Mouse (Mus musculus) T-helper 2 cell (primary cell): ENCODE data around the gene Setd7.

Source experiments
- in situ Hi-C: fragments of 300-600 bp; cut with MboI, MseI; formaldehyde crosslinking; loops from one replicate; pipeline ENCODE4 v1.15.1; 2025; ENCODE audit warnings: high pct_unique_total_duplicates

Setd7 gene

GRCm38 (mm10) chr3:51559594-51560450 lies 857 bp downstream of the Setd7 start:
- in situ Hi-C loops = loop anchor here (5.0 to 10.0 kb wide), 2 partner anchors 82 to 455 kb away; no protein-coding TSS in a partner anchor

- in situ Hi-C loops = loop anchor here (5.0 kb wide), 1 partner anchor 87 kb away; no protein-coding TSS in a partner anchor
These were observed 5.1 kb downstream of the Setd7 start for GRCm38 (mm10) chr3:51555583-51555982.

DNA sequence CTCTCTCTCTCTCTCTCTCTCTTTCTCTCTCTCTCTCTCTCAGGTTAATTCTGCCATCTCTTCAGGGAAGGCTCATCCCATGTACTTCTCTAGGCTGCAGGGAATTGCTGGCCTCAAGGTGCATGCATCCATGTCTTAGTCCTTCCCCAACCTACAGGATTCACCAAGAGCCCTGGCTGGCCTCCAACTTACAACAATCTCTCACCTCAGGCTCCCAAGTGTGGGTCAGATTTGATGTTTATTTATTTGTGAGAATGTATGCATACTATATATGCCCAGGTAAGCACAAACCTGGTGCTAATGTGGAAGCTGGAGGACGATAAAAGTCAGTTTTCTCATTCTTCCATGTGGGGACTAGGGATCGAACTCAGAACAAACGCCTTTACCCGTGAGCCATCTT lies 5.8 kb downstream of the Setd7 start:
- in situ Hi-C loops = loop anchor here (5.0 kb wide), 1 partner anchor 87 kb away; no protein-coding TSS in a partner anchor

- in situ Hi-C loops = no loop called here
These were observed 6.6 kb downstream of the Setd7 start for GRCm38 (mm10) chr3:51554067-51554466.

GRCm38 (mm10) chr3:51553497-51553875 lies 7.2 kb downstream of the Setd7 start:
- in situ Hi-C loops = no loop called here

- in situ Hi-C loops = no loop called here
These were observed 7.7 kb downstream of the Setd7 start for GRCm38 (mm10) chr3:51552841-51553496.

DNA sequence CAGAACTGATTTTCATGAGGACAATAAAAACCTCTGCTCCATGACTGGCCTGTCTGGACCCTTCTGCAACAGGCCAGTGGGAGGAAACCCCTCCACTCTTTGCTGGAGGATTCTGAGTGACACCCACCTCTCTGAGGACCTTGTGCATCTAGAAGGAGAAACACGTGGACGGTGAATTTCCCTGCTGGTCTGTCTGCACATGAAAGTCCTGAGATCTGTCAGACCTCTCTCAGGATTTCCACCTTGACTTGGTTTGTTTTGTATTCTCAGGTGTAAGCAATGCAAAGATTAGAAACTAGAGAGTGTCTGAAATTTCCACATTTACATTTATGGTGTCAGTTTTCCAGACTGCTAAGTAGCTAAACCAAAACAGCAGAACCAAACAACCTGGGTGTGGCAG lies 8.5 kb downstream of the Setd7 start:
- in situ Hi-C loops = no loop called here

DNA sequence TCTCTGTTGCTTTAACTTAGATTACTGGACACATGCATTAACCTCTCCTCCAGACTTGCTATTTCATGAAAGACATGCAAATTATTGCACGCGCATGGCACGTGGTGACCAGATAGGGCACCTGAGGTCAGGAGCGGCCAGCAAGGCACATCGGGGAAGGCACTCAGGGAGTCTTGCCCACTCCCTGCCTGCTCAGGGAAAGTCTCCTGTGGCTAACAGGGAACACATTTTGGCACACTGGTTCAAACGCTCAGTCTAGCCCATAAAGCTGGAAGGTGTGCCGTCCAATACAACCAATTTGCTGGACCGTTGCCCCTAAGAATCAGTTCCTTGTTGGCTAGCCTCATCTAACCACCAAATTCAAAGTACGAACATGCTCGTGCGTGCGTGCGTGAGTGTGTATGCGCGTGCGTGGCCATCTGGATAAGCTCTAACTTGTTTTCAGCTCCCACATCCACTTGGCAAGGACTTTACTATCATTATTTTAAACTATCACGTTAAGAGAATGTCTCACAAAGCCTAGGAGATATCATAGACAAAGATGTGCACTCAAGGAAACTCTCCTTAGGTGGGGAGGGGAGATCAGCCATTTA lies 11.6 kb downstream of the Setd7 start:
- in situ Hi-C loops = no loop called here

GRCm38 (mm10) chr3:51547577-51547976 lies 13.1 kb downstream of the Setd7 start:
- in situ Hi-C loops = no loop called here

DNA sequence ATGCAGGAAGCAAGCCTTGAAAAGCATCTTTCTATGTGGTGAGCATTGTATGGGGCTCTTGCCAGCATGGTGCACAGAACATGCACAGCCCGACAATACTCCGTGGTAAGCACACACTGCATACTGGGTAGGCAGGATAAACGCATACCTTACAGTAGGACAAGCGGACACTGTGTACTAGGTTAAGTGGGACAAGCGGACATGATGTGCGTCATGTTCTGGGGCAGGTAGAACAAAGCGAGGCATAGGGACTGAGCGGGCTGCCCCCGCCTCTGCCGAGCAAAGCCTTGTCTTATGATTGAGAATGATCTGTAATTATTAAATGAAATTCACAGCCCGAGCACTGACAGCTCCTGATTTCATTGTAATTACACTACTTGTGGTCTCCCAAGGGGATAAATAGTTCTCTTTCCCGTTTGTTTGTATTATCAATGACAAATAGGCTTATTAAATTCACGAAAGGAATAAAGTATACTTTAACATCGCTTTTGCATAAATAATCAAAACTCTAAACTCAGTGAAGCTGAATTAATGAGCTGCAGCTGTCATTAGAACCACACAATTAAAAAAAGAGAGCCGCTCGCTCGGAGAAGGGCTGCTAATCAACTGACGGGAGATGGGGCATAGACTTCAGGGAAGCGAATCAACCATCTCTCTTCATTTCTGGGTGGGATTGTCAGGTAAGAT lies 16.1 kb downstream of the Setd7 start:
- in situ Hi-C loops = no loop called here

GRCm38 (mm10) chr3:51540659-51541058 lies 20.0 kb downstream of the Setd7 start:
- in situ Hi-C loops = no loop called here

- in situ Hi-C loops = no loop called here
These were observed 20.9 kb downstream of the Setd7 start for GRCm38 (mm10) chr3:51539567-51540408.

DNA sequence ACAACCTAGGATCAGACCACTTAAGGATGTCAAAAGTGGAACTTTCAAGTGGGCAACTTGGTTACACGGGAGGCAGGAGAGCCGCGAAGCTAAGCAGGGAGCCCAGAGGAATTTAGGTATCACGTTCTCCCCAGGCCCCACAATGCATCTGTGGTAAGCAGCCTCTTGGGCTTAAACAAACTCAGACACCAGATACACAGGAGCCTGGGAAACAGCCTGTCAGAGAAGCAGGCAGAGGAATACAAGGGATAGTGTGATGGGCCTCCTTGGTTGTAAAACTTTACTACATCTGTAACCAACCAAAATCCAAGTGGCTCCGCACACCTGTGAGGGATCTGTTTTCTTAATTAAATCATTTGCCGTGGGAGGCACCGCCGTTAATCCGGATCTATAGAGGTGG lies 26.7 kb downstream of the Setd7 start:
- in situ Hi-C loops = no loop called here

- in situ Hi-C loops = no loop called here
These were observed 27.1 kb downstream of the Setd7 start for GRCm38 (mm10) chr3:51533573-51533972.

GRCm38 (mm10) chr3:51532282-51532620 lies 28.4 kb downstream of the Setd7 start:
- in situ Hi-C loops = no loop called here

DNA sequence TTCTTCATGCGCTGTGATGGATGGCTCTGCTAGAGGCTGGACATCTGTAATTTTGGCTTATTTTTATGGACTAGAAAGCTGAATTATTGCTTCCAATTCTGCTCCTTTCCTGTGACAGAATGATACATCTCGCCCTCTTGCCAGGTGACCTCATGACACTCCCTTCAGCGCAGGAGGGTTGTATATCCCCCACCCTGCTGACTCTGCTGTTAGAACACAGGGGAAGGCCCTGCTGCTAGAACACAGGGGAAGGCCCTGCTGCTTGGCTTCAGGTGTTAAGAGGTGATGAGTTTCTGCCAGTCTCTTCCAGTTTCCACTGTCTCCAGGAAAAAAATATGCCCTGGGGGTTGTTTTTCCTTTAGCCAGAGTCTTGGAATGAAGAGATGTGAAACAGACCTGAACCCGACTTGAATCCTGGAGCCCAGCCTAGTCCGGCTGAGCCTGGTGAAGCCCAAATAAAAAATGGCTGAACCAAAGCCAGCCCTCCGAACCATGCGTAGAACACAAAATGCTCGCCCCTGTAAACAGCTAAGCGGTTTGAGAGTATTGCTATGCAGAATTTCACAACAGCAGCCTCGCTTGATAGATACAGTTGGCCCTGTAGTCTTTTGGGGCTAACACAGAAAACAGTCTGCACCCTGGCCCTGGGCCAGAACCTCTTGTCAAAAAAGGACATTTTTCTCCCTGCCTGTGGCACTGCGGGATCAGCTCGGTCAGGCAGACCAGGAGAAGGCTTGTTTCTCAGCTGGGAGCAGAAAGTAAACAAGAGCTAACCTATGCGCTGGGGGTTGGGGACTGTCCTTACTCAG lies 29.0 kb downstream of the Setd7 start:
- in situ Hi-C loops = no loop called here

DNA sequence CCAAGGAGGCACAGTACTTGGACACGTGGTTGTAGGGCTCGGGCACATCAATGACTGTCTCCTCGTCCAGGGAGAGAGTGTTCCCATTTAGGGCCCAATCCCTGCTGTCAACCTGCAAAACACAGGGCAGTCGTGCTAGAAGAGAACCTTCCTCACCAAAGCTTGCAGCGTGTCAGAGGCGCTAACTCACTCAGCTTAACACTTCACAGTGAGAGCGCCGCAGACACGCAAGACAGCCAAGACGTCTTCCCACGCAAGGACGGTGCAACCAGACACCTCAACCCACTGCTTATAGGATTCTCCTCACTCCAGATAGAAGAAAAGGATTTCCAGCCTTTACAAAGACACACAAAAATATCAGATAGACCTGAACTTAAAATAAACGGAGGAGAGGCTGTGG lies 33.8 kb downstream of the Setd7 start:
- in situ Hi-C loops = loop anchor here (10.0 kb wide), 1 partner anchor 82 kb away; no protein-coding TSS in a partner anchor

DNA sequence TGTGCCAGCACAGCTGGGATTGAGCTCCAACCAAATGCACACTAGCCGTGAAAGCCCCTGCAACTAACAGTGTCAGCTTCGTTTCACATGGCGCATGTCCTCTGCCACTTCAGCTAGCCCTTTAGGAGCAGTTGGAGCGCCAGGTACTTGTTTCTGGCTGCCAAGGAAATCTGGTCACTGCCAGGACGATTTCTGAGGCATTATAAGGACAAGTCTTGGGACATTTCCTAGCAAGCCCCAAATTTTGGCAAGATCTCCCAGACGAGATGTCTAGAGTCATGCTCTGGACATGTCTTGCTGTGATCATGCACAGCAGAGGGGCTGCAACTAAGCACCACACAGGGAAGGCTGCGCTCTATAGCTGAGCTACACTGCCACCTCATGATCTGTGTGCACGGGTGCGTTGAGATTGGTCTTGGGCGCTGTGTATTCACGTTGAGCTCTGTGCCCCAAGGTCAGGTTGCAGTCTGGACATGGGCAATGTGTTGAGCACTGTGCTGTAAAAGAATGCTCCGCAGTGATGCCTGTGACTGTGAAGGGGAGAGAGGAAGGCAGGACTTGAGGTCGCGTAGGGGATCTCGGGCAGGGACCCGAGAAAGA lies 35.4 kb downstream of the Setd7 start:
- in situ Hi-C loops = loop anchor here (10.0 kb wide), 1 partner anchor 80 kb away; no protein-coding TSS in a partner anchor

DNA sequence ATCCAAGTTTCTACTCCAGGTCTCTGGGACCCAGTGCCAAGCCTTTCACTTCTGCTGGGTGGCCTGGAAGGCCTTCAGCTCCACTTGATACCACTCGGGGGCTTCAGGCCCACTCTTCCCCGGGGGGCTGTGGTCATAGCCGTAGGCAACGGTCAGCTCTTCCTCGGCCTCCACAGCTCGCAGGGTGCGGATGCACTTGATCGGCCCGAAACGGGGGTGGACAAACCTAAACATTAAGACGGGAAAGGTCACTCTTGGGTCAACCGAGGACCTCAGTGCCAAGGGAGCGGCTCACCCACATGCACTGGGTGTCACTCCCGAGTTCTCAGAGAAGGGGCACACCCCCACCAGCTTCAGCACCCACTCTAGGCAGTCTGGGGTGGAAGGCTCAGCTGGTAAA lies 39.4 kb downstream of the Setd7 start:
- in situ Hi-C loops = loop anchor here (10.0 kb wide), 1 partner anchor 76 kb away; no protein-coding TSS in a partner anchor

DNA sequence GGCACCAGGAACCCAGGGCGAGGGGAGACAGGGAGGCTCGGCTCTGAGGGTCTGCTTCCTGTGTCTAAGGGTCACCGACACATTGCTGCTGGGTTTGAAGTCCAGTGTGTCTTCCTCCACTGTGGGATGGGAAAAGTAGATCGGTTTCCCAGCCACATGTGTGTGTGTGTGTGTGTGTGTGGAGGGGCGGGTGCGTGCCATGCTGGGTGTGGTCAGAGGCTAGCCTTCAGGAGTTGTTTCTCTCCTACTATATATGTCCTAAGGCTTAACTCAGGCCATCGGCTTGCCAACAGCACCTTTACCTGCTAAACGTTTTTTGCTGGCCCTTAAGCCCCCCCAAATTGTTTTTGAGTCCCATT lies 41.9 kb downstream of the Setd7 start:
- in situ Hi-C loops = loop anchor here (10.0 kb wide), 2 partner anchors 136 to 1646 kb away; no protein-coding TSS in a partner anchor
